Mouse (Mus musculus) left cerebral cortex, adult 18-20 months (tissue): ENCODE results near the gene Cmas. TPM values are rescaled to one million over a fixed set of nuclear protein-coding genes. Genes with fewer than 3 reads are reported as not detected.

Source experiments
- DNase-seq, 2 experiments: peaks; one replicate each; pipeline ENCODE4 v3.0.0; 2021 to 2022; ENCODE audit warnings: low spot score in 2 of 2, mixed read lengths in 1 of 2
- long read RNA-seq, 2 experiments: library from polyadenylated mRNA; stranded (forward); transcript quantifications; one replicate each; pipeline ENCODE4 v2.0.0; 2021
- total RNA-seq, 2 experiments: library from RNA; stranded (reverse); gene quantifications; 2 replicates each; pipeline ENCODE4 v1.2.3; 2021

Cmas gene
- total RNA-seq, result 100 to 1,000 TPM; 115 to 116 TPM
- long read RNA-seq, experiment 1, transcript Cmas-201 (8 exons, 1,760 nt), result major isoform, 219 of 240 reads
- long read RNA-seq, experiment 1, partial matches to known transcripts, result 5 of 240 reads
- long read RNA-seq, experiment 1, other reads (novel, unspliced or antisense), result 16 of 240 reads
- long read RNA-seq, experiment 2, transcript Cmas-201 (8 exons, 1,760 nt), result major isoform, 181 of 194 reads
- long read RNA-seq, experiment 2, partial matches to known transcripts, result 3 of 194 reads
- long read RNA-seq, experiment 2, other reads (novel, unspliced or antisense), result 10 of 194 reads

DNA sequence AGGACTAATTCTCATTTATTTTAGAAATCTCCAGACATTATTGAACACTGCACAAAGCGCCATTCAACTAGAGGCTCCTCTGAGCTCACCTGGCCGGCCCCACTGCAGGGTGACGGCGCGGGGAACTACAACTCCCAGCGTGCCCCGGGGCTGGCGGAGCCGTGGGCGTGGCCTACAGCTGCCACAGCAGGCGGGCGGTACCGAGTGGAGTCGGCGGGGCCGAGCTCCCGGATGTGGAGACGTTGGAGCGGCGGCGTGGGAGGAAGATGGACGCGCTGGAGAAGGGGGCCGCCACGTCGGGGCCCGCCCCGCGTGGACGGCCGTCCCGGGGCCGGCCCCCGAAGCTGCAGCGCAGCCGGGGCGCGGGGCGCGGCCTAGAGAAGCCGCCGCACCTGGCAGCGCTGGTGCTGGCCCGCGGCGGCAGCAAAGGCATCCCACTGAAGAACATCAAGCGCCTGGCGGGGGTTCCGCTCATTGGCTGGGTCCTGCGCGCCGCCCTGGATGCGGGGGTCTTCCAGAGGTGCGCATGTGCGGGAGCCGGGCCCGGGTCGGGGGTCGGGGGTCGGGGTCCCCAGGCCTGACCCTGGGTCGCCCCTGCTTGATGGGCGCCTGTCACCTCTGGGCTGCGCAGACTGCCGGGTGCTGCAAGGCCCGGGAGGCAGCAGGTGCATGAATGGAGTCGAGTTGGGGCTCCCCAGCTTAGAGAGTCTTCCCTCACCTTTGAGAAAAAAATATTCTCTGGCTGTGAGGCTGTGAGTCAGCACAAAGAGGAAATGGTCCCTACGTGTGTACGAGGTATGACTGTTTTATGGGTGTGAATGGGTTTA lies at the start of gene Cmas:
Gene Cmas, plus strand, starts transcription at position 180 of the 827 bp plus-strand sequence.
- DNase-seq, result peak; percentile 90 to 95

- no peak for DNase-seq
Measured at GRCm38 (mm10) chr6:142706688-142707087, 49.8 kb upstream of the Cmas start.

- no peak for DNase-seq
Measured at GRCm38 (mm10) chr6:142708369-142708768, 48.1 kb upstream of the Cmas start.

DNA sequence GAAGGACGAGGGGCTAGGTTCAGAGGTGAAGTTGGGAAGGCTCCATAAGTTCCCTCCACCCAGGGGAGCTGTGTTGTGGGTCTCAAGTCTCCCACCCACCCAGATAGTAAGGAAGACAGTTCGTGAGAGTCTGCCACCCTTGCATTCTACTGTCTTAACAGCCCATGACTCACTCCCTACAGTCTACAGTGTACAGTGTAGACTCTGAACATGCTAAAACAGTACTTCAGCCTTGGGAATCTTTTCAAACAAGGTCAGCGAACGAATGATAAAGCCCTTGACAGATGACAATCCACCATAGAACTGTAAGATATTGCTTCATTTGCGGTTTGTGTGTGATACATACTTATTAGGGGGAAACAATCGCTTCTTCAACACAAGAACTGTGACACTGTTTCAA lies 45.8 kb upstream of the Cmas start:
- no peak for DNase-seq

GRCm38 (mm10) chr6:142711106-142711505 lies 45.4 kb upstream of the Cmas start:
- DNase-seq, result no peak

GRCm38 (mm10) chr6:142715026-142715425 lies 41.5 kb upstream of the Cmas start:
- DNase-seq, result no peak

DNA sequence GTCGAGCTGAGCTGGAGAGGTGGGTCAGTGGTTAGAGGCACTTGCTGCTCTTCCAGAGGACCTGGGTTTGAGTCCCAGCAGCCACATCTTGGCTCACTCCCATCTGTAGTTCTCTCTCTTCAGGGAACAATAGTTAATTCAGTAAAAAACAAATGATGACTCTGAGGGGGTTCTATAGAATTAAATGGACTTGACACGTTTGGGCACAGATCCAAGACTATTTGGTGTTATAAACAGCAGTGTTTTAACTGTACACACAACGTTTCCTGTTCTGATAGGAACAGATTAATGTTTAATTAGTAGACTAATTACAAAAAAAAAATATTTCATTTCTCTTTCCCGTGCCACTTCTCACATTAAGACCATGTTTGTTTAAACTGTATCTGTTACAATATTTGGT lies 39.3 kb upstream of the Cmas start:
- no peak for DNase-seq

GRCm38 (mm10) chr6:142718167-142718566 lies 38.3 kb upstream of the Cmas start:
- no peak for DNase-seq

GRCm38 (mm10) chr6:142720641-142721040 lies 35.8 kb upstream of the Cmas start:
- DNase-seq, result no peak

DNA sequence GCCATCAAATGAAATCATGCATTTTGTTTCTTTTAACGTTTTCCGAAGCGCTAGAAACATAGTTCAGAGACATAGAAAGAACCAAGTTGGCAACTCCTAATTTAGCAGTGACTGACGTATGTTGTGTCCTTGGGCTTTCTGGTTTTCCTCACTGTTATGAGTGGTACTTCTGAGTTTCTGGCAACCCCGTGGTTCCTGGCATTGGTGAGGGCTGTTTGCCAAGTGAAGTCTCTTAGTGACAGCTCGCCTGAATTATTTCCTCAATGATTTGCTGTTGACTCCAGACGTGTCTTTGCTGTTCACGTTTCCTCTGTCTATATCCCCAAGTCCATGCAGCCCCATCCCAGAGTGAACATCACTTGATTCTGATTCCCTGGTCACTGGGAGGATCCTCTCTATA lies 34.8 kb upstream of the Cmas start:
- no peak for DNase-seq

GRCm38 (mm10) chr6:142726032-142726431 lies 30.5 kb upstream of the Cmas start:
- DNase-seq, result no peak

- no peak for DNase-seq
Measured at GRCm38 (mm10) chr6:142732567-142733290, 23.8 kb upstream of the Cmas start.

DNA sequence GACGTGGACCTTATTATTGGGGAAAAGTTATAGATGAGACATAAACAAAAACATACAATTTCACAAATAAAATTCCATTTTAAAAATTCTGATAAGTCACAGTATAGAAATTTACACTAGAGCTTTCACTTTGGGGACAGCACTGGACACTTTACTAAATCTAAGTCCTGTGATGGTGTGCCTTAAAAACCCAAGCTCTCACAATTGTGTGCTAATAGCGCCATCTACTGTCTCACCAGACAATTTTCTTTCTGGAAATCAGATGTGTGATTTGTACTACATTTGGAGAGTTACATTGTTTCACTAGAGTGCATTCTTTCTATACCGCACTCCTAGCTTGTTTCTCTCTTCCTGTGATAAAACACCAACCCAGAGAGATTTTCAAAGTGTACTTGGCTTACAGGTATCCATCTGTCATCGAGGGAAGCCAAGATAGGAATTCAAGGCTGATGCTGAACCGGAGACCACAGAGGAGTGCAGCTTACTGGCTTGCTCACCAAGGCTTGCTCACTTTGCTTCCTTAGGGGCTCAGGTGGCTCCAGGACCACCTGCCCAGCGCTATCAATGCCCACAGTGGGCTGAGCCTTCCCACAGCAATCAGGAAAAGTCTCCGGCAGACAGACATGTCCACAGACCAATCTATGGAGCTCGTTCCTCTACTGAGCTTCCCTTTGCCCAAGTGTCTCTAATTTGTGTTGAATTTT lies 21.0 kb upstream of the Cmas start:
- DNase-seq, result no peak

DNA sequence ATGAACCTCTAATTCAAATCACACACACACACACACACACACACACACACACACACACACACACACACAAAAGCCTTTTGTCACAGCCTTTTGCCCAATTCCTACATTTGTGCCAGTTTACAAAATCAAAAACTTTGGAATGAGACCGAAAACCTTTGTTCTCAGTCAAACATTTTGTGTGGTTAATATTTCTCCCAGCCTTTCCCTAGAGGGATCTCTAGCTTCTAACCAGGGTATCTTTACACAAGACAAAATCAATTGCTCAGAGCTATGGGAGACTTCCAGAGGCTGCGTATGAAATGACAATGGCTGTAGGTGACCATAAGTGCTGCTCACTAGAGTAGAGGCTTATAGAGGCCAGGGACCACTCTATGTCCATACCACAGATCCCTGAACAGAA lies 18.3 kb upstream of the Cmas start:
- no peak for DNase-seq

DNA sequence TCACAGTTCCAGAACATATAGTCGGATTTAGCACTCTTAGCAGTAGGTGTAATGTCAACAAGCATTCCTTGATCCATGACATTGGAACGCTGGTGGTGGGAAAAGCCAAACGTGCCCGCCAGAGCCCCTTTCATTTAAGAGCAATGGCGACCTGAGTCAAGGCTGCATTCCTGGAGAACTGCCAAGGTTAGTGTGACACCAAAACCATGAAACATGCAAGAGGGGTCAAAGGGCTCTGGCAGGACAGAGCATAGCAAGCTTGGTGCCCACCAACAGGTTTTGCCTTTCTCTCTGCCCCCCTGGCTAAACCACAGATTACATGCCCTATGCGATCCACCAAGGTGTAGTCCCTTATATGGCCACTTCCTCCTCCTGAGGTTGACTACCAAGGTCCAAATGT lies 17.8 kb upstream of the Cmas start:
- no peak for DNase-seq

GRCm38 (mm10) chr6:142741763-142742162 lies 14.7 kb upstream of the Cmas start:
- no peak for DNase-seq

- DNase-seq, result no peak
Measured at GRCm38 (mm10) chr6:142743193-142743592, 13.3 kb upstream of the Cmas start.

DNA sequence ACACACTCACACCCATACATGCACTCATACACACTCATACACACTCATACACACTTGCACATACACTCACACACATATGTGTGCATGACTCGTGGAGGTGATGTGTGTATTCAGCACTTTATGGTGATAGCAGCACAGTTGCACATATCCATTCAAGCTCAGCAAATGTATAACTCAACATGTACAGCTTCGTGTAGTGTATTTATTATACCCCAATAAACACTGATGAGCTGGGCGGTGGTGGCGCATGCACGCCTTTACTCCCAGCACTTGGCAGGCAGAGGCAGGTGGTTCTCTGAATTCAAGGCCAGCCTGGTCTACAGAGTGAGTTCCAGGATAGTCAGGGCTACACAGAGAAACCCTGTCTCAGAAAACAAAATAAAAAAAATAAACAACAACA lies 11.0 kb upstream of the Cmas start:
- no peak for DNase-seq

- no peak for DNase-seq
Measured at GRCm38 (mm10) chr6:142746765-142747164, 9.7 kb upstream of the Cmas start.

- no peak for DNase-seq
Measured at GRCm38 (mm10) chr6:142747165-142747564, 9.3 kb upstream of the Cmas start.

GRCm38 (mm10) chr6:142748057-142748708 lies 8.3 kb upstream of the Cmas start:
- no peak for DNase-seq
